Mouse (Mus musculus): Measurements from ENCODE around the gene 2410137M14Rik.

DNA sequence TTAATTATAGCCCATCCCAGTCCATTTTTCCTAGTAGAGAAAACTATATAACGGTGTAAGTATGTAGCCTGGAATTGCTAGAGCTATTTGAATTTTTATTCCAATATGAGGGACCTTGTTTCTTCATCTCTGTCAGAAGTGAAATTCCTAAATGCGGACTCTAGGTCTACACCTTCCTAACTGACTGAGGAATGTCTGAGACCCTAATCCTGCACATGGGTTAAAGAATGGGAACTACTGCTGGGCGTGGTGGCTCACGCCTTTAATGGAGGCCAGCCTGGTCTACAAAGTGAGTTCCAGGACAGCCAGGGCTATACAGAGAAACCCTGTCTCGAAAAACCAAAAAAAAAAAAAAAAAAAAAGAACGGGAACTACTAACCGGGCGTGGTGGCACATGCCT is 48.1 kb upstream of the 2410137M14Rik start:
- no peak for TF ChIP-seq CTCF (IDR thresholded peaks at IDR 0.05; ENCODE audit: insufficient read depth, low read depth, low read length)
- TF ChIP-seq POLR2A (IDR thresholded peaks at IDR 0.05; ENCODE audit: insufficient read depth, low read depth, low read length) = no peak
